Mouse (Mus musculus): Measurements from ENCODE around the gene Sult2b1. TPM values are rescaled to one million over a fixed set of nuclear protein-coding genes. Genes with fewer than 3 reads are reported as not detected.

The Sult2b1 gene
- total and polyA plus RNA-seq, 2 experiments = not detected

DNA sequence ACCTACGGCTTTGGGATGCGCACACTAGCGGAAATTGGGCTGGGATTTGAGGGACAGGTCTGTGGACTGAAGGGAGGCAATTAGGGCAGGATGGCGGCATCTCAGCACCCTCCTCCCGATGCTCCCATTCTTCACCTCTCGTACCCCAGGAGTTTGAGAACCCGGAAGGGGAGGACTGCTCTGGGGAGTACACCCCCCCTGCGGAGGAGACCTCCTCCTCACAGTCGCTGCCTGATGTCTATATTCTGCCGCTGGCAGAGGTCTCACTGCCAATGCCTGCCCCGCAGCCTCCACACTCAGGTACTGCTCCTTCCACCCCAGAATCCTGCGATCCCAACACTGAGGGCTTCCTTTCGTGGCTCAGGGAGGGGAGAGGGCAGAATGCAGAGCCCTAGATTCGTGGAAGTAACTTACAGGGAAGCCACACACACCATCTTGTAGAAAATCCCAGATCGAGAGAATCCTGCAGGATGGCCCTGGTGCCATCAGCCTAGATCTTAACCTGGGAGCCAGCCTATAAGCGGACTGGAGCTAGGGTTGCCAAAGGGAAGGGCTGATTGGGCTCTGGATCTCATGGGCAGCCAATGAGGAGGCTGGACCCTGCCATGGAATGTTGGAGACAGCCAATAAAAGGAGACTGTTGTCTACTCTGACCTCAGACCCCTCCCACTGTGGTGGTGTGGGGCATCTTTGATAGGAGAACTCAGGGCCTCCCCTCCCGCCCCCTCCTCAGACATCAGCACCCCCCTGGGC, 2.4 kb upstream of the Sult2b1 start:
- no peaks in the 10 kb centered on the region for H3K79me2 ChIP-seq (ENCODE audit: control insufficient read depth, insufficient read depth, low read length)
- DNase-seq (ENCODE audit: extremely low read depth, low read depth, low spot score) = no peak
- no peaks in the 10 kb centered on the region for H3K36me3 ChIP-seq (ENCODE audit: control insufficient read depth, insufficient read depth, low read length)
- H3K4me3 ChIP-seq (ENCODE audit: insufficient read depth, low read depth, low read length) = no peak overlapping the region
- no peak overlapping the region for H3K9ac ChIP-seq (ENCODE audit: low read depth, low read length)
- no peak overlapping the region for H3K27ac ChIP-seq (replicated peaks; ENCODE audit: insufficient read depth, low read depth, low read length)
- TF ChIP-seq POLR2A (IDR thresholded peaks at IDR 0.05; ENCODE audit: extremely low read depth, insufficient read depth, low read length) = no peak
- TF ChIP-seq CTCF (IDR thresholded peaks at IDR 0.05; ENCODE audit: low read depth, low read length) = no peak
- H3K27me3 ChIP-seq (ENCODE audit: control insufficient read depth, insufficient read depth, low read length) = peaks cover 15% of the 10 kb centered on the region
- WGBS = 18% methylated on average over 17 of the region's 17 CpGs
- H3K4me1 ChIP-seq (ENCODE audit: control insufficient read depth, insufficient read depth, low read length) = peaks cover 4% of the 10 kb centered on the region

DNA sequence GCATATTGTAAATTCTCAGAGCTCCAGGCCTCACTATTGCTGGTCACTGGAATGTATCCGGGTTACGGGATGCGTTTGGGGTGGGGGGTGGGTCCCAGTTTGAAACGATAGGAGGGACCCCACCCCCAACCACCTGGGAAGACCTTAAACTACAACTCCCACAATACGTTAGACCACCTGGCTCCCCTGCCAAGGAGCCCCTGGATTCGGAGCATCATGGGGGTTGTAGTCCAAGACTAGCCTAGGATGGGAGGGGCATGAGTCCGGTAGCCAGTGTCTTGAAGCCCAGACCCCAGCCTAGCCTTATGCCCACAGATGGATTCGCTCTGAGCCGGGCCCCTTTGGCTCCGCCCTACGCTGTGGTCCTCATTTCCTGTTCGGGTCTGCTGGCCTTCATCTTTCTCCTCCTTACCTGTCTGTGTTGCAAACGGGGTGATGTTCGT, 1.7 kb upstream of the Sult2b1 start:
- peaks cover 15% of the 10 kb centered on the region for H3K27me3 ChIP-seq (ENCODE audit: control insufficient read depth, insufficient read depth, low read length)
- H3K36me3 ChIP-seq (ENCODE audit: control insufficient read depth, insufficient read depth, low read length) = no peaks in the 10 kb centered on the region
- 11% methylated on average over 14 of the region's 14 CpGs for WGBS
- no peaks in the 10 kb centered on the region for H3K79me2 ChIP-seq (ENCODE audit: control insufficient read depth, insufficient read depth, low read length)
- H3K4me3 ChIP-seq (ENCODE audit: insufficient read depth, low read depth, low read length) = no peak overlapping the region
- no peak overlapping the region for H3K9ac ChIP-seq (ENCODE audit: low read depth, low read length)
- no peak for DNase-seq (ENCODE audit: extremely low read depth, low read depth, low spot score)
- TF ChIP-seq POLR2A (IDR thresholded peaks at IDR 0.05; ENCODE audit: extremely low read depth, insufficient read depth, low read length) (no peak), CTCF (IDR thresholded peaks at IDR 0.05; ENCODE audit: low read depth, low read length) (no peak)
- H3K27ac ChIP-seq (replicated peaks; ENCODE audit: insufficient read depth, low read depth, low read length) = no peak overlapping the region
- H3K4me1 ChIP-seq (ENCODE audit: control insufficient read depth, insufficient read depth, low read length) = peaks cover 4% of the 10 kb centered on the region

DNA sequence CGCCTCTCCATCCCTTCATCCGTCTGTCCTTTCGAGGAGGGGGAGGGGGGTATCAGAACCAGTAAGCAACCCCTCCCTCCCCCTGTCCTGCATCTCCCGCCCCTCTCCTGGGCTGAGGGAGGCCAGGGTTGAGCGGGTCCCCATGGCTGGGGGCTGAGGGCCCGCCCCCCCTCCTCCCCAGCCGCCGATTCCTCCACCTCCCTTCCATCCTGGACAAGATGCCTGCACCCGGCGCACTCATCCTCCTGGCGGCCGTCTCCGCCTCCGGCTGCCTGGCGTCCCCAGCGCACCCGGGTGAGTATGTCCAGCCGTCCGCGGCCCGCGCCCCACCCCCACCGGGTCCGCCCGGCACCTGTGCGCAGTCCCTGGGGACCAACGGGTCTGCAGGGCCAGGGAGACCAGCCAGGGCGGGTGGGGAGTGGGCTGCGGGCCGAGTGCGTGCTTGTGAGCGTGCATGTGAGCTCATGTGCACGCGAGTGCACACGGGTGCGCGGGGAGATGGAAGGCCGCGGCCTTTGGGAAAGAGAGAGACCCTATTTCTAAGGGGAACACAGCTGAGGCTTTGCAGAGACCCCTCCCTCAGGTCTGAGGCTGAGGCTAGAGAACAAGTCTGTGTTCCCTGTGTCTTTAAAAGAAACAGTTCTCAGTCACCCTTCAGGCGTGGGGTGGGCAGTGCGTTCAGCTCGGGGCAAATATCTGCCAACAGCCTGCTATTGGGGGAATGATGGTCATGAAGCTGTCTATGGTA, 1.1 kb upstream of the Sult2b1 start:
- H3K4me3 ChIP-seq (ENCODE audit: insufficient read depth, low read depth, low read length) = no peak overlapping the region
- WGBS = 5% methylated on average over 34 of the region's 42 CpGs
- H3K27me3 ChIP-seq (ENCODE audit: control insufficient read depth, insufficient read depth, low read length) = peaks cover 15% of the 10 kb centered on the region
- no peak for DNase-seq (ENCODE audit: extremely low read depth, low read depth, low spot score)
- H3K27ac ChIP-seq (replicated peaks; ENCODE audit: insufficient read depth, low read depth, low read length) = no peak overlapping the region
- TF ChIP-seq POLR2A (IDR thresholded peaks at IDR 0.05; ENCODE audit: extremely low read depth, insufficient read depth, low read length) (no peak), CTCF (IDR thresholded peaks at IDR 0.05; ENCODE audit: low read depth, low read length) (no peak)
- no peaks in the 10 kb centered on the region for H3K36me3 ChIP-seq (ENCODE audit: control insufficient read depth, insufficient read depth, low read length)
- no peaks in the 10 kb centered on the region for H3K79me2 ChIP-seq (ENCODE audit: control insufficient read depth, insufficient read depth, low read length)
- no peak overlapping the region for H3K9ac ChIP-seq (ENCODE audit: low read depth, low read length)
- peaks cover 4% of the 10 kb centered on the region for H3K4me1 ChIP-seq (ENCODE audit: control insufficient read depth, insufficient read depth, low read length)

DNA sequence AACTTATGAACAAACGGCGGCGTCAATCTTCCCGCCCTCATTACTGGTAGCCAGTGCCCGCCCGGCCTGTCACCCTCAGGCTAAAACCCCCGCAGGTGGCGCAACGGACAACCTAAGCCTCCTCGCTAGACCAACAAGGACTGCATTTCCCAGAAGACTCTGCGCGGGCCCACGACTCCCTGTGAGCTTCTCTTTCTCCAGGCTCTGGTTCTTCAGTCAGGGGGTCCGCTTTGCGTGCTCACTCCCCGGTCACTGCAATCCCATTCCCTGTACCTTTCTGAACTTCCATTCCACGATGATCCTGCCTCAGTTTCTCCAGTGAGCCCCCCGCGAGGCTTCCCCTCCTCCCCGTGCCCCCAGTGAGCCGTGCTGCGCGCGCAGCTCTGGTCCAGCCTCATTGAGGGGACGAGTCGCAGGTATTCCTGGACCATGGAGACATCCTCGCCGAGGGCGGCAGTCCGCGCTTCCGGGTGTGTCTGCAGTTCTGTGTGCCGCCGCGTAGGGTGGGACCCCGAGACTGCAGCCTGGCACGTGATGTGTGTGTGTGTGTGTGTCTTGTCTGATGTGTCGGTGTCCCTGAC, 868 bp downstream of the Sult2b1 start, which contains the start of gene Lmtk3:
Gene Lmtk3, plus strand, starts transcription at position 228 of the 581 bp plus-strand sequence.
- Histone ChIP-seq H3K79me2 (ENCODE audit: control insufficient read depth, insufficient read depth, low read length) (no peaks in the 10 kb centered on the region), H3K27me3 (ENCODE audit: control insufficient read depth, insufficient read depth, low read length) (peaks cover 15% of the 10 kb centered on the region), H3K36me3 (ENCODE audit: control insufficient read depth, insufficient read depth, low read length) (no peaks in the 10 kb centered on the region), H3K27ac (replicated peaks; ENCODE audit: insufficient read depth, low read depth, low read length) (no peak within 1 kb of the TSS), H3K9ac (ENCODE audit: low read depth, low read length) (peak within 1 kb of the TSS; percentile 57), H3K4me3 (ENCODE audit: insufficient read depth, low read depth, low read length) (peak within 1 kb of the TSS; percentile 51), H3K4me1 (ENCODE audit: control insufficient read depth, insufficient read depth, low read length) (peaks cover 4% of the 10 kb centered on the region)
- peak; percentile 71 for DNase-seq (ENCODE audit: extremely low read depth, low read depth, low spot score)
- 2% methylated on average over 38 of the region's 38 CpGs for WGBS
- no peak for TF ChIP-seq POLR2A (IDR thresholded peaks at IDR 0.05; ENCODE audit: extremely low read depth, insufficient read depth, low read length)
- TF ChIP-seq CTCF (IDR thresholded peaks at IDR 0.05; ENCODE audit: low read depth, low read length) = peak; percentile 22; the same call in 1 of the 2 replicates

DNA sequence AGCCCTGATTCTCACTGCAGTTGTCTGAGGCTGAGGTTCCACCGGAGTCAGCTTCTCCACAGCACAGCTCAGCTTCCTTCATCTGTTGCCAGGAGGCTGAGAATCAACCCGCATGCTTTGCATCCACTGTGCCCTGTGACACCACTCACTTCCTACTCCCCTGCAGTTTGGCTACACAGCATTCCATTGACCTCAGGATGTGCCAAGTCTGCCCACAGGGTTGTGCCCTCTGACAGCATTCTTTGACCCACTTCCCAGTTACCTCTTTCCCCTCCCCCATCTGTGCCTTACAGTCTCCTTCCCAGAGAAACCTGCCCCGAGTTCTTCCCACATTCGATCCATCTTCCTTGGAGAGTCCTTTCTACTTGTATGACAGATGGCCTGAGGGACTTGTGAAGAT, 2.2 kb downstream of the Sult2b1 start:
- peaks cover 4% of the 10 kb centered on the region for H3K4me1 ChIP-seq (ENCODE audit: control insufficient read depth, insufficient read depth, low read length)
- TF ChIP-seq POLR2A (IDR thresholded peaks at IDR 0.05; ENCODE audit: extremely low read depth, insufficient read depth, low read length) = no peak
- TF ChIP-seq CTCF (IDR thresholded peaks at IDR 0.05; ENCODE audit: low read depth, low read length) = no peak
- H3K9ac ChIP-seq (ENCODE audit: low read depth, low read length) = no peak overlapping the region
- H3K27me3 ChIP-seq (ENCODE audit: control insufficient read depth, insufficient read depth, low read length) = peaks cover 15% of the 10 kb centered on the region
- no peak overlapping the region for H3K27ac ChIP-seq (replicated peaks; ENCODE audit: insufficient read depth, low read depth, low read length)
- no peaks in the 10 kb centered on the region for H3K79me2 ChIP-seq (ENCODE audit: control insufficient read depth, insufficient read depth, low read length)
- H3K36me3 ChIP-seq (ENCODE audit: control insufficient read depth, insufficient read depth, low read length) = no peaks in the 10 kb centered on the region
- WGBS = 31% methylated on average over 4 of the region's 4 CpGs
- peak; percentile 28 for DNase-seq (ENCODE audit: extremely low read depth, low read depth, low spot score)
- H3K4me3 ChIP-seq (ENCODE audit: insufficient read depth, low read depth, low read length) = no peak overlapping the region

Data from liver, adult 2 months (tissue).